Mouse (Mus musculus) right cerebral cortex, postnatal 36 days (tissue): ENCODE results near the gene Tbc1d23.

Source experiments
- DNase-seq, 2 experiments: peaks; one replicate each; pipeline ENCODE4 v3.0.0; 2022; ENCODE audit warnings: low spot score in 2 of 2, mixed read lengths in 1 of 2

The Tbc1d23 gene

GRCm38 (mm10) chr16:57162841-57163240 is 68.5 kb downstream of the Tbc1d23 start:
- DNase-seq = no peak

- no peak for DNase-seq
Observed at GRCm38 (mm10) chr16:57159835-57160234, 71.5 kb downstream of the Tbc1d23 start.

DNA sequence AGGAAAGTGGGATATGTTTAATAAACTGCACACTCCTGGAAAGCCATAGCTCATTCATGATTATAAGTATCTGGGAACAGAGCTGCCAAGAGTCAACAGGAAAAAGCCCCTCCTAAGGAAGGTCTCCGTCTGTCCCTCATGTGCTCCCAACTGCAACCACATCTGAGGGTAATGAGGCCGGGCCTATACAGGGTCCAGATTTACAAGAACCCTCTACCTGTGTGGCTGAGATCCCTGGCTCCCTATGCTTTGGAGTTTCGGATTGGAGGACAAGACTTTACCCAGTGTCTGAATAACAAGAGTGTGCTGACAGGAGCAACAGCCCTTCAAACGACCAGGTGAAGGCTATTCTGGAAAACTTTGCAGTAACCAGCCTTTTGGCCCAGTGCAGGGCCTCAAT is 73.6 kb downstream of the Tbc1d23 start:
- no peak for DNase-seq

DNA sequence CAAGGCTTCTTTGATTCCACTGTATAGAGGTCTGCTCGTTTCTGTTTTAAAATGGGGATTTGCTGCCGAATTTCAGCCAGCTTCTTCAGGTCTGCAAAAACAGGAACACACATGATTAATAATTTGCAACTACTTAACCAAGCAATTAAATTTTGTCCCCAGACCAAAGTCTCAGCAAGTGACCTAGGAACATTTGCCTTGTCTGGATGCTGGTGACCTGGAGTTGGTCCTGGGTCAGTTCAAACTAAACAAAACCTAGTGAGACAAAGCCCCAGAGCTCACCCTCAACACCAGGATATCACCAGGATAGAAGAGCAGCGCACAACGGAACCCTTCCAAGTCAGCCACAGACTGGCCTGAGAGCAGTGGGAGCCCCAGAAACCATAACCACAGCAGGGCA is 74.2 kb downstream of the Tbc1d23 start:
- no peak for DNase-seq

GRCm38 (mm10) chr16:57155899-57156298 is 75.4 kb downstream of the Tbc1d23 start:
- no peak for DNase-seq

- DNase-seq = no peak
Observed at GRCm38 (mm10) chr16:57151437-57151836, 79.9 kb downstream of the Tbc1d23 start.

DNA sequence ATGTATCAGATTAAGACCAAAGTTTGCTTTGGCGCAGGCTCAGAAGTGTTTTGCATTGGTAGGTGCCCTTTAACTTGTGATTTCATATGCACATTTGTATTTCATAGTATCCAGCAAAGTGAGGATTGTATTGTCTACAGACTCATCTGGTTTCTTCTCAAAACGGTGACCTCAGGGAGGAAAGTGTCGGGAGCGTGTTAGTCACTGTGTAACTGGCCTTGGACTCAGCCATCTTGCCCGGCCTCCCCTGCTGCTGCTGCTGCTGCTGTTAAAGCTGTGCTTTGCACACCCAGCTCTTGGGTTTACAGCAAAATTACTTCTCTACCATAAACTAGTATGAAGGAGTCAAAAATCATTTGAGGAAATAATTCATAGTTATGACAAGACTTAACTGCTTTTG is 86.6 kb downstream of the Tbc1d23 start:
- DNase-seq = no peak

DNA sequence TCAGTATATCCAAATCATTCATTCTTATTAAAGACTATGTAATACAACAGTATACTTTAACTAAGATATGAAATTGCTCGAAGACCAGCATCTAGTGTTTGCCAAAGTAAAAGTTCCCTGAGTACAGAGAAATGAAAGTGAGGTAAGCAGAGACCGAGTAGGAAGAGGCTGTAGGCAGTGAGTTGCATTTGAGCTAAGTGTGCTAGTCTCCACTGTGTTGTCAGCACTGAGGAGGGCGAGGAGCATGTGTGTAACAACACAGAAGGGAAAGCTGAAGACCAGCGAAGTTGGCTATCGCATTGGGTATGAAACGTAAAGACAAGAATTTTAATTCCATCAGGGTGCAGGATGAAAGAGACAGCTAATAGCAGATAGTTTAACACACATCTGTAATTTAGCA is 97.7 kb downstream of the Tbc1d23 start:
- no peak for DNase-seq

- DNase-seq = no peak
Observed at GRCm38 (mm10) chr16:57132326-57132725, 99.0 kb downstream of the Tbc1d23 start.

DNA sequence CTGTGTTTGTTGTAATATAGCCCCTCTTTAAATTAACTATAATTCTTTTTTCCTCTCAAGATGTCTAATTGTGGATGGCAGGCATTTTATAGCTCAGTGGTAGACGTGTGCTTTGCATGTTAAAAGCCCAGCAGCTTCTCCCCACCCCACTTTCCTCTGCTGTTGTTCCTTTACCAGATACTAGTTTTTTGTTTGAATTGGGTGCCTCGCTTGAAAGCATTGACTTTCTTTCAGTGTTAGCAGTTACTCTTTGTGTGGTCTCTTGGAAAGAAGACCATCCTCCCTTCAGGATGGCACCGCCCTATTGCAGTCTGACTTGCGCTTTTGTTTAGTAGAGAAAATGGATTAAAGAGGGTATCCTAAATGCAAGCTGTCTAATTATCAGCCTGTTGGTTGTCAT is 99.8 kb downstream of the Tbc1d23 start:
- DNase-seq = no peak

DNA sequence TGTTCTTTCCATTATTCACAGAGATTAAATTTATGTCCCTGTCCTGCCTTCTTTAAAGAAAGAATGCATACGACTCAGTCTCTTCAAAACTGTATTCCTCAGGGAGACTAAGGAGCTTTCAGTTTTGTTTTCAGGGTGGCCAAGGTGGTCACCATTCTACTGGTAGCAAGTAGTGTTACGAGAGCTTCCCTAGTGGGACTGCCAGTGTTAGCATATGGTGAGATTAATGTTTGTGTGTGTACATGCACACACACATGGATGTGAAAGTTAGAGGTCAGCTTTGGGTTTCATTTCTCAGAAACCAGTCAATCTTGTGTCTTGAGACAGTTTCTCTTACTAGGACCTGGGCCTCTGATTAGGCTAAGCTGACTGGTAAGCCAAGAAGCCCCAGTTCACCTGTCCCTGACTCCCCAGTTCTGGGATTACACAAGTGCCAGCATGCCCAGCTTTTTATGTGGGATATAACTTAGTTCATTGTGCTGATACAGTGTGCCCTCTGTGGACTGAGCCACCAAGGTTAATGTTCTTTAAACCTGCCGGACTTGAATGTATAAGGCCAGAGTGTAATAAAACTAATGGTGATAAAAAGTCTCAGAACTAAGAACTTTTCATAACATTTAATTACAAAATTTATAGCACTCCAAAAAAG is 100.4 kb downstream of the Tbc1d23 start:
- DNase-seq = no peak

DNA sequence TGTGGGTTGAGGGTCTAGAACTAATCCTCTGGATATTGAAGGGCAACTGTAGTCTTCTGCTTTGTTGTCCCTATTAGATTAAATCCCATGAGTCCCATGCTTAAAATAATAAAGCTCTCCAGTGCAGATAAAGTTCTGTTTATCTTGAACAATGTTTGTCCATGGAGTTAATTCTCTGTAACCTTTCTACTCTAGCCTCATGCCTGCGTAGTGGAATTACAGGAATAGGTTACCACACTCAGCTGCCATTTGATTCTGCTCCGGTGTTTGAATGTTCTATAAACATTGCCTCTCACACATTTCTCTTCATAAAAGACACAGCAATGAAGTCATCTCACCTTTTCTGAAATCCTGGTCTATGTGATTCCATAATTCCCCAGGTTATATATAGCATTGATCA is 103.5 kb downstream of the Tbc1d23 start:
- DNase-seq = no peak

GRCm38 (mm10) chr16:57126268-57126667 is 105.0 kb downstream of the Tbc1d23 start:
- DNase-seq = no peak

DNA sequence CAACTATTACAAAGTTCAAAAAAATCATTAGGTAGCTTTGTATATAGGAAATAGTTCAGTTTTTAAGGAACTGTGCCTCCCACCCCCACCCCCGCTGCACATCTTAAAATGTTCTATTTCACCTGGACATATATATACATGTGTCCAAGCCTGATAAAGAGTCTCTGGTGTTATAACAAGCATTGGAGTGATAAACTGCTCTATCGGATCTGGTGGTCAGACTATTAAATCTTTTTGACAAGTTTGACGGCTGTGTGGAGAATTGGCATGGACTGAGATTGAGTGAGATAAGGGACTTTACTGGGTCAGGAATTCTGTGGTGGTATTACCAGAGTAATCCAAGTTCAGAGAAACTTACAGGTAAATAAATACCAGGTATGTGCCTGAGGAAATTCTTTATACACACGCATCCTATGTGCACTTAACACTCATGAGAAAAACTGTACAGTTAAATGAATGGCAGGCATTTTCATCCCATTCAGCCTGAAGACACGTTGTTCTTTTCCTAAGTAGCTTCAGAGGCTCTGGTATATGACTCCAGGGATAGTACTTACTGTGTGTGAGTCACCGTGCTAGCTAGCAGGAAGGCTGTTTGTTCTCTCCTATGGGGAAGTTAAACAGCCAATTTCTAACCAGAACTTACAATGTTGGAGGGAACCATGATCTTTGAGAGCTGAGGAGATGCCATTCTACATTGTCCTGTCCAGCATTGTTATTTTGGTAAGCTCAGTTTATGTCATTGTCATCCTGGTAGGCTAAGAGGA is 108.4 kb downstream of the Tbc1d23 start:
- DNase-seq = no peak

DNA sequence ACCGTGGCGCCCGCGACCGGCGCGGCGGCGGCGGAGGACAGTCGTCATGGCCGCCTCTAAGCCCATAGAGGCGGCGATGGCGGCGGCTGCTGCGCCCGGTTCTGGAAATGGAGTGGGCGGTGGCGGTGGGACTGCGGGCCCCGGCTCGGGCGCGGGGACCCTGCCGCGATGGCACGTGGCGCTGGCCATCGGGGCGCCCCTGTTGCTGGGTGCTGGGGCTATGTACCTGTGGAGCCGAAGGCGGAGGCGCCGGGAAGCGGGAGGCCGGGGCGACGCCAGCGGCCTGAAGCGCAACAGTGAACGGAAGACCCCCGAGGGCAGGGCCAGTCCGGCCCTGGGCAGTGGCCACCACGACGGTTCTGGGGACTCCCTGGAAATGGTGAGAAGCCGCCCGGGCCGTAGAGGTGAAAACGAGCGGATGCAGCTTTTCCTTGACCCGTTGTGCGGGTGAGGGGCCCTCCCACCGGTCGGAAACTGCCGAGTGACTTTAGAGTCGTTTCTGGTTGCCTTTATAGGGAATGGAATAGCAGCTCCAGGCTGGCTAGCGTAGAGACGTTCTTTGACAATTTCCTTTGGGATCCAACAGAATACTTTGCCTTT is 109.4 kb downstream of the Tbc1d23 start:
- no peak for DNase-seq

DNA sequence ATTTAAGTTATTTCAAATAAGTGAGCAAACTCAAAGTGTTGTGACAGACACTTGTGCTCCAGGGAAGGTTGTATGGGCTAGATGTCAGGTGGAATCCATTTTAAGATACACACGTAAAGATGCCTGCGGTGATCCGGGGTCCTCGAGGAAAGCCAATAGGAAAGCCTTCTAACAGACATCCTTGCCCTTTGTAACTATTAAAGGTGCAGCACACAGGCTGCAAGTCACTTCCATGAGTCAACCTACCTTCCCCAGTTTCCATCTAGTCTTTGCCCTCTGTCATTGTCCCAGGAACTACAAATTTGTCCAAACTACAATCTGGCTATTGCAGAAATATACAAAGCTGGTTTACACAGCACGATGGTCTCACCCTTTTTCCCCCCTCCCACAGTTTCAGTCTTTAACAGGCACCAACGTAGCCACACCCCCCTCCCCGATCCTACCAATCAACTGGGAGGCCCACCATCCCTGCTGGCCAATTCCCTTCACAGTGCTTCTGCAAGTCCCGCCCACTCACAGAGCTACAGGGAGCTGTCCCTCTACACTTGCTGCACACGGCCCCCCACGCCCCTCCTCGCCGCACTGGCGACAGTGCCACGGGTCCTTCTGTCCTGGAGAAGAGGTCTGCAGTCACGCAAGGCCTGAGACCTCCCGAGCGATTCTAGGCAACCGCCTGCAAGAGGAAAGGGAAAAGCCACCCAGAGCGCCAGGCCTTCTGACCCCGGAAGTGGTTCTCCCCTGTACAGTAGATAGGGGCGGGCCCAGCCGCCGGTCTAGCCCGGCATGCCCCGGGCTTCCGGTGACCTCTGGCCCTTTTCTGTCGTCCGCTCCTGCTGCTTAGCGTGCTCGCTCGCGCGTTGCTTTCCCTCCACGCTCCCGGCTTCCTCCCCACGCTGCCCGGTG is 110.1 kb downstream of the Tbc1d23 start, which contains the start of gene Tomm70a:
Tomm70a (plus strand) TSS at position 791 of the 903 bp plus-strand sequence.
- DNase-seq = peak; percentile 93 to 96
